Mouse (Mus musculus) kidney, embryonic 16.5 days (tissue): ENCODE results near the gene Nckap5. TPM values are rescaled to one million over a fixed set of nuclear protein-coding genes. Genes with fewer than 3 reads are reported as not detected.

Experiments used
- ATAC-seq: fragments of 200-750 bp; cut with Nextera tagmentation; 2 replicates; pipeline ENCODE4 v1.8.0; 2017; ENCODE audit warnings: moderate TSS enrichment; ENCODE audit not compliant: low FRiP score, low TSS enrichment
- H3K27ac ChIP-seq: fragments of 300-500 bp; sonication (generic); 2 replicates; pipeline ENCODE4 v1.5.1; 2014; ENCODE audit warnings: low read length
- H3K27me3 ChIP-seq: fragments of 300-500 bp; sonication (generic); 2 replicates; pipeline ENCODE4 v1.6.1; 2014; ENCODE audit warnings: low read length, control low read depth, mixed read lengths; ENCODE audit not compliant: insufficient read depth
- H3K36me3 ChIP-seq: fragments of 300-500 bp; sonication (generic); 2 replicates; pipeline ENCODE4 v1.6.1; 2014; ENCODE audit warnings: low read length, control low read depth, mixed read lengths; ENCODE audit not compliant: insufficient read depth
- H3K4me1 ChIP-seq: fragments of 300-500 bp; sonication (generic); 2 replicates; pipeline ENCODE4 v1.6.1; 2014; ENCODE audit warnings: low read length, control low read depth, mixed read lengths; ENCODE audit not compliant: insufficient read depth
- H3K4me2 ChIP-seq: fragments of 300-500 bp; sonication (generic); replicated peaks from 2 replicates; pipeline ENCODE4 v1.6.1; 2014; ENCODE audit warnings: low read depth, low read length
- H3K4me3 ChIP-seq: fragments of 300-500 bp; sonication (generic); 2 replicates; pipeline ENCODE4 v1.5.1; 2014; ENCODE audit warnings: mild to moderate bottlenecking, low read length
- H3K9ac ChIP-seq: fragments of 300-500 bp; sonication (generic); replicated peaks from 2 replicates; pipeline ENCODE4 v1.6.1; 2014; ENCODE audit warnings: low read length
- H3K9me3 ChIP-seq: fragments of 300-500 bp; sonication (generic); 2 replicates; pipeline ENCODE4 v1.6.1; 2016; ENCODE audit warnings: low read length, control low read depth
- WGBS: fragments of 180-500 bp; shearing (Covaris S2); extraction: QIAGEN DNeasy Blood & Tissue Kit; methylation state at CpG from one replicate; pipeline ENCODE4 v1.1.7; 2014; 5-methylcytosine and 5-hydroxymethylcytosine counted together
- polyA plus RNA-seq: library from polyadenylated mRNA; unstranded; fragments of >200 nt; fragmentation: Nextera tagmentation; extraction: Ambion mirVana; gene quantifications from 2 replicates; pipeline ENCODE4 v1.2.1, GENCODE M21; 2015

Gene Nckap5
- polyA plus RNA-seq, 1 experiment from 2014 or later: 4.2 TPM

DNA sequence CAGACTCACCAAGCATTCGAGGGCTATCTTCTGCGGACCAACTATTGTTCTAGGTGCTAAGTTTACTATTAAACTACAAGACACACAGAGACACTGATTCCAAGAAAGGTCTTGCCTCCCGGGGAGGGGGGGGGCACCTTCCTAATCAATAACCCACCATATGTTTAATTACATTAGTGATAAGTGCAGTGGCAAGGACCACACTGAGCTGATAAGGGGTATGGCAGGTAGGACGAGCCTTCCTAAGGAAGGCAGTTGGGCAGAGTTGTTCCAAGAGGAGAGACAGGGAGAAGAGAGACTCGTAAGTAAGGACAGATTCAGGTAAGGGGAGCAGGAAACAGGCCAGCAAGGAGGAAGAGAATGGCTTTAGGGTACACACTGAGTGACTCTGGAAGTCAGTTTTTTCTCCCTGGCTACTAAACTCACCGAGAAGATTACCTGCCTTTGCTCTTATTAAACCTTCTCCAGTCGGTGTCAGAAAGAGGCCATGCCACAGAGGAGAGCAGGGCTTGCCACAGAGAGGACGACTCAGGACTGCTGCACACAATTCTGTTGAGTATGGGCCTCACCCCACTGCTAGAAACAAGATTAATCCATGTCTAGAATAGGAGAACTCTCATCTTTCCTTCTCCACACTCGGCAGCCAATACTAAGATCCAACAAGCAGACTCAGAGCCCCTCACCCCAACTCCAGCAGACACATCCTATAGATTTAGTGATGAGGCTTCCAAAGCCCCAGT is 104.8 kb downstream of the Nckap5 start:
- H3K4me1 ChIP-seq: peaks cover 6% of the 10 kb centered on the region; the same call in 1 of the 2 replicates
- no peak overlapping the region for H3K27ac ChIP-seq
- H3K36me3 ChIP-seq: no peaks in the 10 kb centered on the region
- no peak overlapping the region for H3K4me3 ChIP-seq
- ATAC-seq: no peak
- no peak overlapping the region for H3K4me2 ChIP-seq
- H3K9me3 ChIP-seq: no peaks in the 10 kb centered on the region
- no peaks in the 10 kb centered on the region for H3K27me3 ChIP-seq
- H3K9ac ChIP-seq: no peak overlapping the region
- WGBS: 74% methylated on average over 9 of the region's 9 CpGs

DNA sequence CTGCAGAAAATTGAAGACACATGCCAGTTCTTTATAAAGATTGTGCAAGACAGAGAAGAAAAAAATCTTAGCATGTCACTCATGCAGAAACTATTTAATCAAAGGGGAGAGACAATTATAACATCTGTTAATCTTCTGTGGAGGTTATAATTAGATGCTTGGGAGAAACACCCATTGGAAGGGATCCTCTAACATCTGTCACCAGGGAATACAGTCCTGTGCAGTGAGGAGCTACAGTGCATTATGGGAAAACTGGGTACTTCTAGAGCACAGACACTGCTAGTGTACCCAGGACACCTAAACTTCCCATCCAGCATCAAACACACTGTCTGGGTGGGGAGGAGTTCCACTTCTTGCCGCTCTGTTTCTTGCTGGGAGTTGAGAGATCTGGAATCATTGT is 108.7 kb downstream of the Nckap5 start:
- 74% methylated on average over 1 of the region's 1 CpGs for WGBS
- no peak for ATAC-seq

DNA sequence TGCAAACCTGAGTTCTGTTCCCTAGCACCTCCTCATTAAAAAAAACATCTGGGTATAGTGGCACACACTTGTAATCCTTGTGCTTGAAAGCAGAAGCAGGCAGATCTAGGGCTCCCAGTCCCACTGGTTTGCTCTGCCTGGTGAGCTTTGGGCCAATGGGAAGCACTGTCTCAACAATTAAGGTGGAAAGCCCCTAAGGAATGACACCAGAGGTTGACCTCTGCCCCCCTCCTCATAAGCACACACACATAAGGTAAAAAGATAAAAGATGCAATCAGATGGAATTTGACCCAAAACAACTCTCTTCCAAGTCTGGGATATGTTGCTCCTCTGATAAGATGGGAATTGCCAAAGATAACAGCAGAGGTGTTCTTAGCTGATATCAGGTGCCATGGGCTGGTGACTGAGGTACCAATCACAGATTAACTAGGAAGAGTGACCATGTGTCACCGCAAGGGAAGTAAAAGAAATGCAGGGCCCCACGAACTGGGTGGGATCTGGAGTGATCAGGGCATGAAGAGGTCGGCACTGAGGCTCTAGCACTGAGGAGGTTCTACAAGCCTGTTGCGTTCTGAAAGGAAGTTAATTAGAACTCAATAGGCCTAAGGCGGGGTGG is 110.8 kb downstream of the Nckap5 start:
- Histone ChIP-seq H3K27me3 (no peaks in the 10 kb centered on the region), H3K27ac (no peak overlapping the region), H3K4me2 (no peak overlapping the region), H3K9ac (no peak overlapping the region), H3K4me3 (no peak overlapping the region), H3K36me3 (no peaks in the 10 kb centered on the region), H3K9me3 (no peaks in the 10 kb centered on the region), H3K4me1 (no peaks in the 10 kb centered on the region)
- 51% methylated on average over 5 of the region's 5 CpGs for WGBS
- ATAC-seq: no peak

More for the DNA sequence above, 108.7 kb downstream of the Nckap5 start:
- no peaks in the 10 kb centered on the region for H3K9me3 ChIP-seq
- no peak overlapping the region for H3K9ac ChIP-seq
- H3K4me2 ChIP-seq: no peak overlapping the region
- H3K27me3 ChIP-seq: no peaks in the 10 kb centered on the region
- H3K27ac ChIP-seq: no peak overlapping the region
- H3K4me1 ChIP-seq: no peaks in the 10 kb centered on the region
- H3K4me3 ChIP-seq: no peak overlapping the region
- H3K36me3 ChIP-seq: no peaks in the 10 kb centered on the region

DNA sequence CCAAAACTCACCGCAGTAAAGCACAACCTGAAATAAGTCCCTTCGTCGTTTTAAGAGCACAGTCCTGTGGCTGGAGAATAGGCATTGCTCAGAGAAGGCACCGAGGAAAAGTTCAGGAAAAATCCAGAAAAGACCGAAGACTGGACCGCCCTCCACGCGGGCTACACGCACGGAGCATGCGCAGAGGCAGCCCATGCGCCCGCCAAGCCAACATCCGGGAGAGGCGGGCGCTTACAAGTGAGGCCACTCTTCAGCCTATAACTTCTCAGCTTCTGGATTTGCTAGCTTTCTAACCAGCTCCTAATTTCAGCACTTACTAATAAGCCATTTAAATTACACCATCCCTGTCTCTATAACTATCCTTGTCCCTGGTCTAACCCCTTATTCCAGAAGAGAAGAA is 124.0 kb downstream of the Nckap5 start:
- ATAC-seq: no peak
- Histone ChIP-seq H3K9ac (no peak overlapping the region), H3K27ac (no peak overlapping the region), H3K27me3 (no peaks in the 10 kb centered on the region), H3K4me1 (no peaks in the 10 kb centered on the region), H3K4me2 (no peak overlapping the region), H3K4me3 (no peak overlapping the region), H3K36me3 (no peaks in the 10 kb centered on the region), H3K9me3 (no peaks in the 10 kb centered on the region)
- WGBS: 94% methylated on average over 16 of the region's 16 CpGs

DNA sequence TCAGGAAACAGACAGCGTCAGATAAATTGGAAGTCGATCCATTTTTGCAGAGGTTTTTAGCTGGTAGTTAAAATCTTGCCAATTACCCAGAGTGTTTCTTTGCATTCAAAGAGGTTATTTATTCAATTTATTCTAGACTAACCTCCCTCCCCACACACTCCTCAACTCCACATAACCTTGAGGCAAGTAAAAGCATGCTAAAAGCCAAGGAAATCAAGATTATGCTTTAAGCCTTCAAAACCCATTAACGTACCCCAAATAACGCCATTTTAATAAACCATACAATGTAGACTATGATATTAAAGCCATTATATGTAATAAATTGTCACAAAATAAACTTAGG is 129.7 kb downstream of the Nckap5 start:
- WGBS: 87% methylated on average over 4 of the region's 4 CpGs
- Histone ChIP-seq H3K4me3 (no peak overlapping the region), H3K27ac (no peak overlapping the region), H3K4me2 (no peak overlapping the region), H3K9me3 (no peaks in the 10 kb centered on the region), H3K27me3 (no peaks in the 10 kb centered on the region), H3K36me3 (no peaks in the 10 kb centered on the region), H3K9ac (no peak overlapping the region), H3K4me1 (no peaks in the 10 kb centered on the region)
- ATAC-seq: no peak

DNA sequence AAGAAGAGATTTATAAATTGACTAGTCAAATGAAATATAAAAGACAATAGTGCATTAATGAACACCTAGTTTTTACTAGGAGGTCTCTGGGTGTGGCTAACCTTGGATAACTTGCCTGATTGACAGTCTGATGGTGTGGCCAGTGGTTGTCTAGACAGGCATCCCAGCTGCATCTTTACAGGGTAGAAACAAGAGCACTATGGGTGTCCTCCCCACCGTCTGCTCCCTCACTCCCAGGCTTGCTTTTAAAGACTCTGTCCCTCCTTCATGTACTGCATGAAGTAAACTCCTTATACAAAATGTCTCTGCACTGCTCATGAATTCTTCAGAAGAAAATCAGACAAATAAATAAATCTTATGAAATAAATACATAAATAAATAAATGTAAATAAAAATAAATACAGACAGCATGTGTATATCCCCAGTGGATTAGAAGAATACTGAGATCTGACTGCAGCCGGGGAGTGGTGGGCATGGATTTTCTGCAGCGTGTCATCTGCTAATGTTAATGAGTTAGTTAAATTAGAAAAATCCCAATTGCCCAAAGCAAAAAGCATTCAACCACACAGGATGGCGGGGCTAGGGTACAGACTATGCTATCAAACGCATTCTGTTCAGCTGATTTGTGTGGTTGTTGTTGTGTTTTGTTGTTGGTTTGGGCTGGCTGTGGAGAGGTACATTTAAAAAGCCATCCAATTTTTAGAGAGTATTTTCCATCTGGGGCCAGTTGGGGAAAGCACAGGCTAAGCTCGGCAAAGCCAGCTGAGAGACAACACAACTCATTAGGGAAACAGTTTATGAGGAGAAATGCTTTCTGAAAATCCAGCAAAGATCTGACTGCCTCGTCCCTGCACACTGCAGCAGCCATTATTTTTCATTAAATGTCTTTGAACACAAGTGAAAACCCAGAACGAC is 130.3 kb downstream of the Nckap5 start:
- no peaks in the 10 kb centered on the region for H3K4me1 ChIP-seq
- H3K9ac ChIP-seq: no peak overlapping the region
- H3K36me3 ChIP-seq: no peaks in the 10 kb centered on the region
- ATAC-seq: no peak
- H3K9me3 ChIP-seq: no peaks in the 10 kb centered on the region
- no peak overlapping the region for H3K27ac ChIP-seq
- H3K27me3 ChIP-seq: no peaks in the 10 kb centered on the region
- WGBS: 69% methylated on average over 8 of the region's 8 CpGs
- H3K4me3 ChIP-seq: no peak overlapping the region
- H3K4me2 ChIP-seq: no peak overlapping the region

DNA sequence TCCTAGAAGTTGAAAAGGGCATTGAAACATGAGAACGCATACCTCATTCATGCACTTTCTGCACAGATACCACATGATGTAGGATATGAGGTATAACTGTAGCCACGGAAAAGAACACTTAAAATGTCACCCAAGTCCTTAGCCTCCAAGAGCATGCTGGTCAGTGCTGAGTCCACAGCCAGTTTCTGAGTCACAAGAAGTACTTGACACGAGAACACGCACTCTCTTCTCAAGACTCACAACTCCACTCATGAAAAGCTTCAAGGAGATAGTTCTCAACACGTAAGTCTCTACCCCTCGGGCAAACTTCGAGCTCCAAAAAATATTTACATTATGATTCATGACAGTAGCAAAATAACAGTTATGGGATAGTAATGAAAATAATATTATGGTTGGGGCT is 137.0 kb downstream of the Nckap5 start:
- no peaks in the 10 kb centered on the region for H3K36me3 ChIP-seq
- no peaks in the 10 kb centered on the region for H3K9me3 ChIP-seq
- 84% methylated on average over 7 of the region's 7 CpGs for whole genome bisulfite sequencing
- H3K27ac ChIP-seq: no peak overlapping the region
- no peak overlapping the region for H3K4me3 ChIP-seq
- no peak overlapping the region for H3K4me2 ChIP-seq
- no peak overlapping the region for H3K9ac ChIP-seq
- no peak for ATAC-seq
- no peaks in the 10 kb centered on the region for H3K27me3 ChIP-seq
- H3K4me1 ChIP-seq: no peaks in the 10 kb centered on the region

DNA sequence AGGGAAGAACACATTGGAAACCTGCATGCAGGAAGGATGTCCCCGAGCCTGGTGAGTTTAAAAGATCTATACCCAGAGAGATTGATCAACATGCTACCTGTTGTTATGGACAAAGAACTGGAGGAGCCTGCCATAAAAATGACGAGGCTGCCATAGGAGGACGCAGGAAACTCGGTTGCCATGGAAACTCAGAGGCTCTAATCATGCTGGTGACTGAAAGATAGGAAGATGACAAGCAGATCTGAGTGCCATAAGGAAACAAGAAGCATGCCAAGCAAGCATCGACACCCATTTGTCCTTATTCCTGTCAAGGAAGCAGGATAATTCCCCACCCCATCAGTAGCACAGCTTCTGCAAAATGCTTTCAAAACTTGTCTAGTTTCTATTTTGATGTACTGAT is 142.0 kb downstream of the Nckap5 start:
- no peak overlapping the region for H3K4me3 ChIP-seq
- WGBS: 67% methylated on average over 5 of the region's 5 CpGs
- H3K4me2 ChIP-seq: no peak overlapping the region
- H3K27me3 ChIP-seq: no peaks in the 10 kb centered on the region
- H3K4me1 ChIP-seq: peaks cover 7% of the 10 kb centered on the region; the same call in 1 of the 2 replicates
- no peak overlapping the region for H3K27ac ChIP-seq
- no peaks in the 10 kb centered on the region for H3K9me3 ChIP-seq
- H3K9ac ChIP-seq: no peak overlapping the region
- no peaks in the 10 kb centered on the region for H3K36me3 ChIP-seq
- ATAC-seq: no peak

DNA sequence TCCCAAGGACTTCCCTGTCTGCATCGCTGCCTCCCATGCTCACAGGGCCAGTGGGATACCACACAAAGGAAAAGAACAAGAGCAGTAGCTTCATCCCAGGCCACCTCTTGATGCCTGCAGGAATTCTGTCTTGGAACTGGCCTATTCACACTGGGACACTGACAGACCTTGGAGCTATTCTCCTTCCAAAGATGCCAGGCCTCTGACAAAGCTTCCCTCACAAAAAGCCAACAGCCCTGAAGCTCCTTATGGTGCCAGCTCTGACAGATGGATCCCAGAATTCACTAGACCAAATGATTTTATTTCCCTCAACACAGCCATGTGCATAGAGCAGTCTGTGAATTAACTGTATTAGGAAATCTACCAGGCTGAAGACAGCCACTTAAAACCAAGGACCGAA is 143.9 kb downstream of the Nckap5 start:
- Histone ChIP-seq H3K36me3 (no peaks in the 10 kb centered on the region), H3K9me3 (no peaks in the 10 kb centered on the region), H3K27me3 (no peaks in the 10 kb centered on the region), H3K4me1 (peaks cover 10% of the 10 kb centered on the region; the same call in 1 of the 2 replicates), H3K4me2 (no peak overlapping the region), H3K9ac (no peak overlapping the region), H3K27ac (no peak overlapping the region), H3K4me3 (no peak overlapping the region)
- ATAC-seq: no peak
- 94% methylated on average over 2 of the region's 2 CpGs for WGBS
